Mouse (Mus musculus) cerebellum, postnatal 10 days (tissue): ENCODE data around the gene Cuedc1.

Source experiments
- DNase-seq, 2 experiments: peaks; one replicate each; pipeline ENCODE4 v3.0.0; 2021; ENCODE audit warnings: mixed read lengths in 2 of 2

The Cuedc1 gene

DNA sequence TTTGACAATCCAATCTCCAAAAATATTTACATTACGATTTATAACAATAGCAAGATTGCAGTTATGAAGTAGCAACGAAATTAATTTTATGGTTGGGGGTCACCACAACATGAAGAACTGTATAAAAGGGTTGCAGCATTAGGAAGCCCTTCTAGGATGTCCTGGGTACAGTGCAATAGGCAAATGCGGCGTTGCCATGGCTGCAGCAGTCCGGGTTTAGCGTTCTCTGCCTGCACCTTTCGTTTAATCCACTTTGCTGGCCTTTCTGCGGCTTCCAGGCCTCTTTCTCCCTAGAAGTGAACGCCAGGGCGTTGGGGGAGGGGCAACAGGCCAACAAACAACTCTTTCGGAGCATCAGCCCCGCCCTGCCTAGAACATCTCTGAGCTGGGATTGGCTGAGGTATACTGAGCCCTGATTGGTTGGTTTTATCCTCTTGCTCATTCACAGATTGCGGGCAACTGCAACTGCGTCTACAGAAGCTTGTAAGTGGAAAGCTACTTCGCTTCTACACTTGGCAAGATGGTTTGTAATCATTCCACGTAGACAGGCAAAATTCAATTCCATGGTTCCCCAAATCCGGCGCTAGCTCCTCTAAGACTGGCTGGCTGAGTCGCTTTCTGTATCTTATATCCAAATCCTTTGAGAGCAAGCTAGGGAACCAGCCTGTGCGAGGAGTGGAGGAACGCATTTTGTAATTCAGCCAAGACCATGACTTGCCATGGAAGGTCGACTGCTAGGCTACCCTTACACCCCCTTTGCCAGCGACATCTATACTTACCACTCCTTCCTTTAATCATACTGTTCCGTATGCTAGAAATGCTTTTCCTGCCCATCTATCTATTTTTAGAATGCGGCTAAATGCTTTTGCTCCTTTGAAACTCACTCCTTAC is 10.9 kb upstream of the Cuedc1 start:
- peak; percentile 97 to 98 for DNase-seq

DNA sequence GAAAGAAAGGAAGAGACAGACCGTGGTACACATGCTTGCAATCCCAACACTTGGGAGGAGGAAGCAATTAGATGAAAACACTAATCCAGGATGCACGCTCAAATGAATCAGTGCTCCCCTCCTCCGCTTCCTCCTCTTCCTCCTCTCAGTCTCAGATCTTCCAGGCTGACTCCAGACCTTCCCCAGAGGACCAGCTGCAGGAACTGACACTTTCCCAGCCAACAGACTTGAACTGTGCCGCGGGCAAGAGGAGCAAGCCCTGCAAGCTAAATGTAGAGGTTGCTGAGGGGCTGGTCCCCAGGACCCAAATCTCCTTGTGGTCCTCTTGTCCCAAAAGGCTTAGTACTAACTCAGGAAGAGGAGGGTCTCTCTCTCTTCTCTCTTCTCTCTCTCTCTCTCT is 8.7 kb upstream of the Cuedc1 start:
- DNase-seq: no peak

DNA sequence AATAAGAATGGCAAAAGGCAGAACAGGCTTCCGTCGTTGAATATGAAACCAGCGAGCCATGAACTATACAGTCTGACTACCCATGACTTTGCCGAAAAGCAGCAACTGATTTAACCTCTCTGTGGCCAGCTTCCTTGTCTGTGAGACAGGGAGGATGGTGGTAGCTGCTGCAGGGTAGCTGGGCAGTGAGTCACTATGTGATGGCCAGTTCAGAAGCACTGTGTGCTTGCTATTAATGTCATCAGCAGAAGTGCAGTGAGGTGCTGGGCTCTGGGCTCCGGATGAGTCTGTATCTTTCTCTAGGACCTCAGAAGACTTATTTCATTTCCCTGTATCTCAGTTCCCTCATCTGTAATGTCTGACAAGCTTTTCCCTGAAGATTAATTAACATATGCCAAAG is 7.6 kb upstream of the Cuedc1 start:
- DNase-seq: no peak

DNA sequence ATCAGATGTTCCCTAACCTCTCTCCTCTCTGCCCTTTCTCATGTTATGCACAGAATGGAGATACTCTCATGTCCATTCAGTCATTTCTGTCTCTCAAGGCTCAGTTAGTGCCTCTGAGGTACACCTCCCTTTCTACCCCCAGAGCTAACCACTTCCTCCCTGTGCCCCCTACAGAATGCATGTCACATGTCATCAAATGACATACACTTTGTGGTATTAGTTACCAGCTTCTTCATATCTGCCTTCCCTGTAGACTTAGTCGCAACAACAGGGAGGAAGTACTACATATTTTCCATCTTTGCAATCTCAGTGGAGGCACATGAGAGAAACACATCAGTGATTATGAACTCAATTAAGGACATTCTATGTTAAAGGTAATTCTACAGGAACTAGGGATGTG is 5.9 kb upstream of the Cuedc1 start:
- DNase-seq: no peak

DNA sequence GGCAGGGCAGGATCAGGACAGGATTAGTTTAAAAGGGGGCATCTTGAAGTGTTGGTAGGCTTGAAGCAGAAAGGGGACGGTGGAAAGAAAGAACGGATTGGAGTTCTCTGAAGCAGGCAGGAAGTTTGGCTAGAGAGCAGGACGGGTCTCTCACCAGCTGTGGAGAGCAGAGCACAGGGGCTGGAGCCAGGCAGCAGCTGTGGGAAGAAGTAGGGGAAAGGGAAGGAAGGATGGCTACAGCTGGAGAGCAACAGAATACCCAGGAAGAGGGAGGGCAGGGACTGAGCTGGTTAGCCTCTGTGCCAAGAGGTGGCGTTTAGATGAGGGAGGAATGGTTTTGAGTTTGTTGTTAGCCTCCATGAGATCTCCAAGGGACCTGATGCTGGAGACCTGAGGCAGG is 685 bp upstream of the Cuedc1 start:
- DNase-seq: no peak

DNA sequence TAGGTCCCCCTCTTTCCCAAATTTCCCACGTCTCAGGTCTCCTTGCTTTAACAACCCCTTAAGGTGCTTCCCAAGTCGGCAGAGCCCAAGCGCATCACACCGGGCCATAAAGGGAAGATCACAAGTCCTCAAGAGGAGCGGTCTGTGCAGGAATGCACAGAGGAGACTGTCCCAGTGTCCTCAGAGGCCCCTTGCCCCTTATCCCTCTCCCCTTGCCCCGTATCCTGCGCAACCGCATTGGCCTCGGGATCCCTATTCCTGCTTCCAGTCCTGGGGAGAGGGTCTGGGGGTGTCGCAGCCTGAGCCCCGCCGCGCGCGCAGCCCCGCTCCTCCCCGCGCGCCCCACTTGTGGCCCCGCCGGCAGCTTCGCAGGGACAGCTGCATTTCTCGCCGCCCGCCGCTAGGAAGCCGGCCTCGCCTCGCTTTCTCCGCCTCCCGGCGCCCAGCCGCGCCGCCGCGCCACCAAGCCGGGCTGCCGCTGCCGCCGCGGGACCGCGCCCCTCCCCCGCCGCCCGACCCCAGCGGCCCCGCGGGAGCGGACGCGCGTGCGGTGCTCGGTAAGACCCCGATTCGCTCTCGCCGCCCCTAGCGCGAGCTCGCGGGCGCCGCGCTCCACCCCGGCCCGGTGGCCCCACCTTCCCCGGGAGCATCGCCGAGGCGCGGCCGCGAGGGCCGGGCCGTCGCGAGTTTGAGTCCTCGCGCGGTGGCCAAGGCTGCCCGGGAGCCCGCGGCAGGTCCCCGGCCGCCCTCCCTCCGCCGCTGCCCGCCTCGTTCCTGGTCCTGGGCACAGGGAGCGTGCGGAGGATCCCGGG is 1.1 kb downstream of the Cuedc1 start:
- peak; percentile 87 to 88 for DNase-seq

DNA sequence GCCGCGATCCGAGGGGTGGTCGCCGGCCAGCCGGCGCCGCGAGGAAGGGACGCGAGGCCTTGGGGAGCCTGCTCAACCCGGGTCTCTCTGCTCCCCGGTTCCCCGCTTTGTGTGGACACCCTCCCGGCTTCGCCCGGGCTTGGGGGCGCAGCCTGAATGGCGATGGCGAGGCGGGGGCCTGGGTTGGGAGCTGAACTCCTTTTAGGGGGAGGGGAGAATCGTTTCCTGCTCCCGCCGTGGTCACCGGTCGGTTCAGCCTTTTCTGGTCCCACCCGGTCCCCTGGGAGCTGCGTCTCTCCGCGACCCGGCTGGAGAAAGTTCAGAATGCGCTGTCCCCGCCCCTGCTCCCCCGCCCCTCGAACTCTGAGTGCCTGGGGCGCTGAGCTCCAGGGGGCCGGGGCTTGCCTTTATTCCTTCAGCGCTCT is 1.8 kb downstream of the Cuedc1 start:
- DNase-seq: peak; percentile 72 to 78

DNA sequence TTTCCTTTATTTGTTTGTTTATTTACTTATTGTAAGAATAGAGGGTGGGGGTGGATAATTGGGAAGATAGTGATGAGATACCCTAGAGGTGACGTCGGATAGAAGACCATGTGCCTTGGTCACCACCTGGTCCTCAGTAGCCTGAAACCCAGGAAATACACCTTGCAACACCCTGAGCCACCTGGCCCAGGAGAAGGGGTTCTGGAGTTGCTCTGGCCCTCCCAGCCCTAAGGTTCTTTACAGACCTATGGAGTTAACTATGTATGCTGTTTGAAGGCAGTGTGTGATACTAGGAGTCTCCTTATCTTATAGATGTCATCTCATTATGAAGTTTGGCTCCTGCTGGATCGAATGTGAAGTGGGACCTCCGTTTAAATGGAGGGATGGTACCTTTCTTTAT is 2.3 kb downstream of the Cuedc1 start:
- DNase-seq: no peak

DNA sequence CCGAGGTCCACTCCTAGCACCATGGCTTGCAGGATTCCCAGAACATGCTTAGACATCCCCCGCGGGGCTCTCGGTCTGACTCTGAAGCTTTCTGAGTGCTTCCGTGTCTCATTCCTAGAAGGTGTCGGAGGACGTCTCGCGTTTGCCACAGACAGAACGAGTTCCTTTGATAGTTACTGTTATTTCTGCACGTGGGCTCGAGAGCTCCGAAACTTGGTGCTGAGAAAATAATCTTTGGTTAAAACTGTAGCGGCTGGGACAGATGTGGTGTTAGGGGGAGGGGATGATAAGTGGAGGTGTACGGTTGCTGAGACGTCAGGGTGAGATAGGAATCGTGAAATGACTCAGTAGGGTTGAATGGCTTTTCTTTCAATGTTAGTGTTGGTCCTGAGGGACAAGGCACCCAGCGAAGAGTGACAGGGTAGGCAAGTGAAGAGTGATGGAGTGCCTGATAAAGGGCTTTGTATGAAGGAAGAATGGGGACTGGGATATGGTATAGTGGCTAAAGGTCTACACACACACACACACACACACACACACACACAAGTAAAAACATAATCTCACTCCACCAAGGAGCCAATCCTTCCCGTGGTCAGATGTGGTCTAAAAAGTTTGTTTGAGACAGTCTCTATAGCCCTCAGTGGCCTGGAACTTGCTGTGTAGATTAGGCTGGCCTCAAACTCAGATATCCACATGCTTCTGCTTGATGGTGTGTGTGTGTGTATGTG is 5.5 kb downstream of the Cuedc1 start:
- no peak for DNase-seq

DNA sequence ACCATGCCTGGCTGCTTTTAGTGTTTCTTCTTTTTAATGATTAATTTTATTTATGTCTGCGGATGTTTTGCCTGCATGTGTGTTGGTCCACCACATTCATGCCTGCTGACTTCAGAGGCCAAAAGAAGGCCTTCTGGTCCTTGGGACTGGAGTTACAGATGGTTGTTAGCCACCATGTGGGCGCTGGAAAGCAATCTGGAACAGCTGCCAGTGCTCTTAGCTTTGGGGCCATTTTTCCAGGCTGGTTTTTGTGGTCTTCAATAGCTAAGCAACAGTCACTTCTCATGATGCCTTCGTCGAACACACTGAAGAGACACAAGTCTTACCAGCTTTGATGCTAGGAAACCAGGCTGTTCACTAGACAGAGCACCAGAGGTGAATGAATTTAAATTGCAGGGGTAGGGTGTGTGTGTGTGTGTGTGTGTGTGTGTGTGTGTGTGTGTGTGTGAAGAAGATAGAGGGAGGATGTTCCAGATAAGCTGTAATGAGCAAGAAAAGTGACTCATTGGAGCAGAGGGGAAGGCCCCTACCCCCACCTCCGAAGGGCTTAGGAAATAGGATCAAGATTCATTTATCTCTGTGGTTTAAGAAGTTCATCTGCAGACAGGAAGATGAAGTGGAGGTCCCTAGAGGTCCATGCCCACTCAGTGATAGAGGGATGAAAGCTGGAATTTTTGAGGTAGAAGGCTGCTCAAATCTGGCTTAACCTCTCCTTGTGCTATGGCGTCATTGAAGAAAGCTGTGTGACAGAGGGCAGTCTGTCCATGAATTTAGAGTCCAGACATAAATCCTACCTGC is 7.8 kb downstream of the Cuedc1 start:
- DNase-seq: no peak

DNA sequence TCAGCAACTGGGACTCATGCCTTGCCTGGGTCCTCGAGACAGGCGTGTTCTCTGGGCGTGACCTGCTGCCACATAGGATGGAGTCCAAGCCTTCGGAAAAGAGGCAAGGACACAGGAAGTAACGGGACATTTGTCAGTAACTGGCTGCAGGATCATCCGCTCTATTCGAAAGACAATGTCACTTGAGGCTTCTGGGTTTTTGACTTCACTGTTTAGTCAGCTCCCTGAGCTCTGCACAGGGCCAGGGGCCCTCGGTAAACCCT is 8.4 kb downstream of the Cuedc1 start:
- no peak for DNase-seq

DNA sequence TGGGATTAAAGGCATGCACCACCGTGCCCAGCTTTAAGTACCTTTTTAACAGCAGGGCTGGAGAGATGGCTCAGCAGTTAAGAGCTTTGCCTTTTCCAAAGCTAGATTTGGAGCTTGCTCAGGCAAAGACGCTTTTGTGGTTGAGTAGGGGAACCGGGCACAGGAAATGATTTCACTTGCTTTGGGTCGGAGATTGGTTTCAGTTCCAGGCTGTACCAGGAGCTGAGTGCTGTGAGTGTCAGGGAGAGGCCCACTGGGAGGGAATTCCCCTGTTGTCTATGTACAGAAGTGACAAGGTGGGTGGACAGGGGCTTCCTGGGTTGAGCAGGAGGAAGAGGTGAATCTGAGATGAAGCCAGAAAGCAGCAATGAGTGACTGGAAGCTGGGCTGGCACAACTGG is 9.5 kb downstream of the Cuedc1 start:
- DNase-seq: no peak

DNA sequence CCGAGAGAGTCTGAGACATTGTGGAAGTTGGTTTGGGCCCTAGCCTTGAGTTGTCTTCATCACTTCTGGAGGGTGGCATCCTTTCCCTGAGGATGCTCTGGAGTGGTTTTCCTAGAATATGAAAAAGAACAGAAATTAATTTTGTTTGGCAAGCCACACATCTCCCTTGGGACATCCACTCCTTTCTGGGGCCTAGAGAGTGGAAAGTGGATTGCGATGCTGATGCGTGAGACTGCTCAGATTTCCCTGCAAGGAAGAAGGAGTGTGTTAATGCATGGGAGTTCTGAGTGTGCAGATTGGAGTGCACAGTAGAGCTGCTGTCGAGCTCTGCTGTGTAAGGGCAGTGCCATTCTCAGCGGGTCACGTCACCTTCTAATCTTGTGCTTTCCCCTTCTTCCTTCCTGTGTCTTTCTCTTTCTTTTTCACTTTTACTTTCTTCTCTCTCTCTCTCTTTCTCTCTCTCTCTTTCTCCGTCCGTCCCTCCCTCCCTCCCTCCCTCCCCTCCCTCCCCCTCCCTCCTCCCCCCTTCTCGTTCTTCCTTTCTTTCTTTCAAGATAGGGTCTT is 12.3 kb downstream of the Cuedc1 start:
- DNase-seq: no peak

DNA sequence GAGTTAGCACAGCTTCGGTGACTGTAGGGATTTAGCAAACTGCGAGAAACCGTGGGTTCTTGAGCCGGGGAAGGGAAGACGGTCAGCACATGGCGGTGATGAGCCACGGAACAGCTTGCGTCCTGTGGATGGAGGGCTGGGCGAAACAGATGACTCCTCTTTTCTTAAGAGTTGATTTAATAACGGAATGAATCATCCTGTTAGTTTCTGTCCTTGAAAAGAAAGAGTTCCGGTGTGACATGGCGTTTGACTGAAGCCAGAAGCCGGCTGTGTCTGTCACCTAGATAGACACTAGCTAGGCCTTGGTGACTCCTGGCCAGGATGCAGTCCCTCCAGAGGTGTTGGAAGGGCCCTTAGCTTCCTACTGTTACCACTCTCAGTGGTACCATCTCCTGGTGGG is 14.2 kb downstream of the Cuedc1 start:
- DNase-seq: no peak

DNA sequence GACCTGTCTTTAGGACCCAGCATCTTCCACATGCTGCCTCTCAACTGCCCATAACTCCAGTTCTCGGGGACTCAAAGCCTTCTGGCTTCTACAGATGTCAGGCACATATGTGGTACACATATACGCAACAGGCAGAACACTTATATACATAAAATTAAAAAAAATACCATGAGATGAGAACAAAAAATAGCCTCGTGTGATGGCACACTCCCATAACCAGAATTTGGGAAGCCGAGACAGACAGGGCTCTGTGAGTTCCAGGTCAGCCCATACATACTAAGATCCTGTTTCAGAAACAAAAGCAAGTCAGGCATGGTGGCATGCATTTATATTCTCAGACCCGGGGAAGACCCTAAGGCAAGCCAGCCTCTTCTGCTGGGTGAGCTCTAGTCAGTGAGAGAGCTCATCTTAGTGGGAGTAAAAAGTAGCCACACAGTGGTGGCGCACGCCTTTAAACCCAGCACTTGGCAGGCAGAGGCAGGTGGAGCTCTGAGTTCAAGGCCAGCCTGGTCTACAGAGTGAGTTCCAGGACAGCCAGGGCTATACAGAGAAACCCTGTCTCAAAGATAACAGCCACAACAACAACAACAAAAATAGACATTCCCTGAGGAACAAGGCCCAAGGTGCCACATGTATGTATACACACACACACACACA is 14.9 kb downstream of the Cuedc1 start:
- DNase-seq: no peak

DNA sequence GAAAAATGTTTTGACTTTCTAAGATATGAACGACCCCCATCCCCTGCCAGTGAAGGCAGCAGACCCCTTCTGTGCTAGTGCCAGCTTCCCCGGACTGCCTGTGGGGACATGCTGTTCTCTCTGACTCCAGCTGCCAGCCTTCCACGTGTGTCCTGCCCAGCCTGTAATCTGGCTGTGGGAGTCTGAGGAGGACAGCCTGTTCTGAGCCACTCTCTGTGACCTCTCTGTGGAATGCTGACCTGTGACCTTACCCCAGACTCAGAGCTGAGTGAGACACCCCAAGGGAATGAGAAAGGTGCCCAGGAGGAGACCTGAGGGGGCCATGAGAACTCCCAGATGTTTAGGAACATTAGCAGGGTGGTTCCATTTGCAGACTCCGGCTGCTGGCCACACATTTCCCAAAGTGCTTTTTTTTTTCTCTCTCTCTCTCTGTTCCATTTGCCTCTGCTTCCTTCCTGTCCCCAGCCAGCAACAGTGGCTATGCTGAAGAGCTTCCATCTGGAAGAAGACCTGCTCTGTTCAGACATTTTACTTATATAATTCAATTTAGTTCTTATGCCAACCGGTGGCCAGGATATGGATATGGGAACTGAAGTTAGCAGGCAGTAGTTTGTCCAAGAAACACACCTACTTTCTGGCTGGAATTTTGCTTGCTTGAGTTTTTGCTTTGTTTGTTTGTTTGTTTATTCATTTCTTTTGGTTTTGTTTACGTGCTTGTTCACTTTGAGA is 15.8 kb downstream of the Cuedc1 start:
- DNase-seq: peak in 1 of 2 experiments; percentile 51

DNA sequence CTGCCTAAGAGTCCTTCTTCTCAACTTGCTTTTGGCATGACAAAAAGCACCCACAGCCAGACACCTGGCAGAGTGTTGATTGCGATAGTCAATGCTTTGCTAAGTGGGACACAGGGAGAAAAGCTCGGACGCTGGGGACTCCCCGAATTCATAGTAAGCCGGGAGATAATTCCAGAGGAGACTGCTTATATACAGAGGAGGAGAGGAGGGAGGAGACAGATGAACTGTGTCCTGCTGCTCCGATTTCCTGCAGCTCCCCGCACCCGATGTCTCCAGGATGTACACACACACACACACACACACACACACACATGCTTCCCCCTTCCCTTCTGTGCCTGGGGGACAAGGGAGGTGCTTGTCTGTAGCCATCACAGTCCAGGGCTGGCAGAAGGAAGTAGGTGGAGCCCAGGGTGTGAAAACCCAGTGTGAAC is 17.0 kb downstream of the Cuedc1 start:
- peak; percentile 51 to 58 for DNase-seq

DNA sequence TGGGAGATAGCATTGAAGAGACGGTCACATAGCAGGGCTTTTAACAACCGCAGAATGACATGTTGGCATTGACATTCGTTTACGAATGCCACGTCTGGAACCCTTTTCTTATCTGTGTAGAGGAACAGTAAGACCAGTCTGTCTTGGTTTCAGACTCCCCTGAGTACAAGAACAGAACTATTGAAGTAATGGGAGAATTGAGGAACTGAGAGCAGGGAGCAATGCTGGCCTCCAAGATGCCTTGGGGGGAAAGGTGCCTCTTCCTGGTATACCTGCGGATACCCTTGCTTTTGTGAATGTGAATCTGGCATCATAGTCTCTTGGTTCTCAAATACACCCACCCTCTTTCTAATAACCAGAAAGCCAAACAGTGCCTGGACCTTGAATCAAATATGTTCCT is 18.7 kb downstream of the Cuedc1 start:
- no peak for DNase-seq

DNA sequence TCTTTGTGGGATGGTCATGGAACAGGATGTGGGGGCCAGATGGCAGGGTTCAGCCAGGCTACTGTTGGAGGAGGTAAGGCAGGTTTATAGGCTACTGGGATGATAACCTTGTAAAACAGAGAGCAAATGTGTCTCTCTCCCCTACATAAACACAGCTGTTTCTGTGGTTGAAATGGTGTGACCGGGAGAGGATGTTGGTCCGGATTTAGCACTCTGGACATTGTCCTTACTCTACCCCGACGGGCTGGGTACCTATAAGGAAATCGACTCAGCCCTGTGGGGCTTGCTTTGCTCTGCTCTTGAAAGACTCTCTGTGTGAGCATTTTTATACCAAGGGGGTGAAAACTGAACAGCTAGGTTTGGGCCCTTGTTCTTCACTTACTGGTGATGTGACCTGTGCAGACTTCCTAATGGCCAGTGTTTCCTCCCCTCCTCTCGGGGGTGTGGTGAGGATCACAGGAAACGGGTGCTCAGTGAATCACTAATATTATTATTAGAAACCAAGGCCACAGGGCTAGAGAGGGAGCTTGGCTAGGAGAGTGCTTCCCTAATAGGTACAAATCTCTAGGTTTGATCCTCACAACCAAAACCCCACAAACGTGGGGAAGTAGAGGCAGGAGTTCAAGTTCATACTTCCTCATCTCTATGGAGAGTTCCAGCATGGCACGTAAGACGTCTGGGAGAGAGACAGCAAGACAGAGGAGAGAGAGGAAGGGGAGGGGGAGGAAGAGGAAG is 19.7 kb downstream of the Cuedc1 start:
- no peak for DNase-seq

DNA sequence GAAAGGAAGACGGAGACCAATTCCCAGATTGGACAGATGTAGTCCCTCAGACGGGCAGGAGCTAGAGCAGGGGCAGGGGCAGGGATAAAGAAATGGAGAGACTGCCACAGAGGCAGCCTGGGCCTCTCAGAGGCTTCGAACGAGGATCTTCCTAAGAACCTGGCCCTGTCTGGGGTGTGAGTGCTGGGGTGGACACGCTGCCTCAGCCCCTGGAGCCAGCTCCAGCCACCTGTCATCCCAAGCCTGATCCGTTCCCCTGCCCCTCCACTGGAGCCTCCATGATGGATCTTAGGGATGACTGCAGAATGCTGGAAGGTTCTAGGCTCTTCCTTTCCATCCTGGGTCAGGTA is 20.2 kb downstream of the Cuedc1 start:
- peak; percentile 45 to 59 for DNase-seq
